Mouse (Mus musculus): Measurements from ENCODE around the gene Trex1. TPM values are rescaled to one million over a fixed set of nuclear protein-coding genes. Genes with fewer than 3 reads are reported as not detected.

Gene Trex1
- total RNA-seq, 2 experiments from 2014 or later = 14.0 to 15.9 TPM

GRCm38 (mm10) chr9:109016973-109017604, 42.4 kb downstream of the Trex1 start:
- no peak for DNase-seq

- DNase-seq = no peak
These were observed 44.1 kb downstream of the Trex1 start for GRCm38 (mm10) chr9:109015397-109015796.

GRCm38 (mm10) chr9:109010316-109010690, 49.2 kb downstream of the Trex1 start:
- no peak for DNase-seq

GRCm38 (mm10) chr9:109009636-109010315, 49.8 kb downstream of the Trex1 start:
- DNase-seq = peak; percentile 35

- DNase-seq = no peak
These were observed 50.4 kb downstream of the Trex1 start for GRCm38 (mm10) chr9:109008994-109009635.

GRCm38 (mm10) chr9:109008081-109008480, 51.5 kb downstream of the Trex1 start:
- no peak for DNase-seq

Other genes with a start within 250 kb of the Trex1 start
- 1 to 10 TPM; 3.3 to 4.9 TPM for gene Celsr3, start 233.4 kb downstream of the Trex1 start, total RNA-seq (2021)
- gene Slc26a6, start 206.5 kb downstream of the Trex1 start, total RNA-seq (2021) = 10 to 100 TPM in 1 of 2 experiments, 1 to 10 TPM in 1; 9.8 to 13.8 TPM
- gene Tmem89, start 145.1 kb downstream of the Trex1 start, total RNA-seq (2021) = not detected
- 1,000 to 10,000 TPM; 1,423 to 1,562 TPM for gene Uqcrc1, start 123.1 kb downstream of the Trex1 start, total RNA-seq (2021)
- 1 to 10 TPM; 3.7 TPM for gene Col7a1, start 106.1 kb downstream of the Trex1 start, total RNA-seq (2021)
- gene Ucn2, start 73.7 kb downstream of the Trex1 start, total RNA-seq (2021) = under 1 TPM; 0.33 to 0.39 TPM
- 1 to 10 TPM; 3.2 to 8.1 TPM for gene Pfkfb4, start 68.0 kb downstream of the Trex1 start, total RNA-seq (2021)
- 100 to 1,000 TPM; 107 to 113 TPM for gene Shisa5, start 21.2 kb downstream of the Trex1 start, total RNA-seq (2021)
- gene Atrip, start 14.4 kb upstream of the Trex1 start, total RNA-seq (2021) = 10 to 100 TPM; 13.8 to 14.2 TPM
- gene Ccdc51, start 22.8 kb upstream of the Trex1 start, total RNA-seq (2021) = 10 to 100 TPM; 15.7 to 19.4 TPM
- gene Tma7, start 22.9 kb upstream of the Trex1 start, total RNA-seq (2021) = 100 to 1,000 TPM; 336 to 351 TPM
- gene Plxnb1, start 35.7 kb upstream of the Trex1 start, total RNA-seq (2021) = 10 to 100 TPM; 46.9 to 69.6 TPM
- not detected for gene Fbxw21, start 102.3 kb upstream of the Trex1 start, total RNA-seq (2021)
- not detected for gene Fbxw13, start 136.2 kb upstream of the Trex1 start, total RNA-seq (2021)
- gene Fbxw20, start 175.0 kb upstream of the Trex1 start, total RNA-seq (2021) = not detected
- not detected for gene Fbxw14, start 227.9 kb upstream of the Trex1 start, total RNA-seq (2021)

Data from adrenal gland, postnatal 10 days (tissue).